Mouse (Mus musculus) v-Abl transformed pro-B cells (cell line): ENCODE results near the gene Shisa8.

Experiments
- in situ Hi-C, 2 experiments: fragments of 400-800 bp; cut with MboI; formaldehyde crosslinking; loops; one replicate each; pipeline ENCODE4 v1.15.1; 2025; ENCODE audit not compliant: unreplicated experiment in 2 of 2

The Shisa8 gene

GRCm38 (mm10) chr15:82184656-82185055 lies 28.0 kb downstream of the Shisa8 start:
- in situ Hi-C loops = loop anchor here (5.0 kb wide), 2 partner anchors 38 to 43 kb away; partner anchors contain the start of gene Tnfrsf13c (in 1 of the 2)

GRCm38 (mm10) chr15:82184183-82184582 lies 28.4 kb downstream of the Shisa8 start:
- in situ Hi-C loops = no loop called here

DNA sequence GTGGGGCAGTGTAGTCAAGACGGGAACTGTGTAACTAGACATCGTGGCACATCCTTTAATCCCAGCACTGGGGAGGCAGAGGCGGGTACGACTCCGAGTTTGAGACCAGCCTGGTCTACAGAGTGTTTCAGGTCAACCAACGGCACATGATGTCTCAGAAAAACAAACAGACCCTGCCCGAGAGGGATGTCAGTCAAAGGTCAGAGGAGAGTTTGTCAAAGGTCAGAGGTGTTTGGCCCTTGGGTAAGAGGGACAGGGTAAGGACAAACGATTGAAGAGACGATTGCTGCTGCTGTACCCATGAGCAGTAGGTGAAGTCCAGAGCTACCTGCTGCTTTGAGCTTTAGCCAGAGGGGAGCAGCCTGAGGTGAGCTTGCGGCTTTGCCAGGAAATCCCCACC lies 29.0 kb downstream of the Shisa8 start:
- in situ Hi-C loops = no loop called here

- in situ Hi-C loops = no loop called here
These were observed 30.3 kb downstream of the Shisa8 start for GRCm38 (mm10) chr15:82182311-82182710.

DNA sequence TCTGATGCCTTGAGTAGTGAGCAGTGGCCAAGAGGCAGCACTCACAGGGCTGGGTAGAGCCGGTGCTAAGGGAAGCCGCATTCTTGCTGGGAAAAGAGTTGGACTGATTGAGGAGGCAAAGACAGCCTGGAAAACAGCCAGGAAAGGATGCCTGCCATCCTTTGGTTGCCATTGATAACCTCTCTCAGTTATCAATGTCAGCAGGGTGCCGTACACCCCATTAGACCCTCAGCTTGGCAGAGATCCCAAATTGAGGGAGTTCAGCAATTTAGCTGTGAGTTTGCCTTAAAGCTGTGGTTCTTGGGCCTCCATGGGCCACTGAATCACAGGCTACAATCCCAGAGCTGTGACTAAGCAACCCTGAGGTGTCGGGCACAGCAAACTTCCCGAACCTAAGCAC lies 31.5 kb downstream of the Shisa8 start:
- in situ Hi-C loops = no loop called here

DNA sequence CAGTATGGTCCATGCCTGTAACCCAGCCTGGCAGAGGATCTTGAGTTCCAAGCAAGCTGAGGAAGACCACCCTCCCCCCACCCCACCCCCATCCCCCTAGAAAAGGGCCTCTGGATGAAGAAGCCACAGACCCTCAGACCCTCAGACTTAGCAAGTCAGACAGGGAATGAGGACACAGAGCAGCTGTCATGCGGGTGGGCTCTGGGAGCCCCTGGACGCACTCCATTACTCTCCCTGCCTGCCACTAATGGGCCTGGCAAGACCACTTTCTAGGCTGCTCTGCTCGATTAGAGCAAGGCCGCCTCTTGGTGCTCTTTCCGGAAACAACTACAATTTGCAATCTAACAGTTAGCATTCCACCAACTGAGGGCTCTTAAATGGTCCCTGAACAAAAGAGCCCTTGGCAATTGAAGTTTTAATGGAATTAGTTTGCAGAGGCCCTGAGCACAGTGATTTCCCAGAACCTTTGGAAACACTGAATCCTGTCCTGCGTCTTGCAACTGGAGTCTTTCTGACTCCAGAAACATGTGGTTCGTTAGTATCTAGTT lies 34.8 kb downstream of the Shisa8 start:
- in situ Hi-C loops = no loop called here

DNA sequence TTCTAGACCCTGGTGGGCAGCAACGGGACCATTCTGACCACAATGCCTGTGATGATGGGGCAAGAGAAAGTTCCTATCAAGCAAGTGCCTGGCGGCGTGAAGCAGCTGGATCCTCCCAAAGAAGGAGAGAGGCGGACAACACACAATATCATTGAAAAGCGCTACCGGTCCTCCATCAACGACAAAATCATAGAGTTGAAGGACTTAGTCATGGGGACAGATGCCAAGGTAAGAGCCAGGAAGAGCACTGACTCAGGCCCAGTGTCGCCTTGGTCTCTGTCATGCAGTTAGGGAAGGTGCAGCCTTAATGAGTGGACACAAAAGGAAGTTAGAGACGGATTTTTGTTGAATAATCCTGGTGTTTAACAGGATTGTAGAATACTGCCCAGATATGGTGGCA lies 37.5 kb downstream of the Shisa8 start:
- in situ Hi-C loops = no loop called here

DNA sequence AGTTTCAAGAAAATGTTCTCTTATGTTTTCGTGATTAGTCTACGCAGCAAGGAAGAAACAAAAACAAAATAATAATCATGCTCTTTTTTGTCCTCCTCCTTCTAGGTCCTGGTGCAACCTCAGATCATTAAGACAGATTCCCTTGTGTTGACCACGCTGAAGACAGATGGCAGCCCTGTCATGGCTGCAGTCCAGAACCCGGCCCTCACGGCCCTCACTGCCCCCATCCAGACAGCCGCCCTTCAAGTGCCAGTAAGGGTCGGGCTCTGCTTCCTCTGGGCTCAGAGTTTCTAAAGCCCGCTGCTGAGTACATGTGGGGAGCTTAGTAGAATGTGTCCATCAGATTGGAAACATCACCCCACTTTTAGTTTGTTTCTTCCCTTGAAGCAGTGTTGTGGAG lies 40.0 kb downstream of the Shisa8 start:
- in situ Hi-C loops = loop anchor here in 1 of 2 experiments (5.0 kb wide), 1 partner anchor 40 kb away; no protein-coding TSS in a partner anchor

GRCm38 (mm10) chr15:82170437-82171377 lies 41.9 kb downstream of the Shisa8 start:
- in situ Hi-C loops = loop anchor here in 1 of 2 experiments (5.0 kb wide), 1 partner anchor 38 kb away; no protein-coding TSS in a partner anchor

GRCm38 (mm10) chr15:82169671-82170070 lies 42.9 kb downstream of the Shisa8 start:
- in situ Hi-C loops = loop anchor here in 1 of 2 experiments (5.0 kb wide), 1 partner anchor 37 kb away; no protein-coding TSS in a partner anchor

DNA sequence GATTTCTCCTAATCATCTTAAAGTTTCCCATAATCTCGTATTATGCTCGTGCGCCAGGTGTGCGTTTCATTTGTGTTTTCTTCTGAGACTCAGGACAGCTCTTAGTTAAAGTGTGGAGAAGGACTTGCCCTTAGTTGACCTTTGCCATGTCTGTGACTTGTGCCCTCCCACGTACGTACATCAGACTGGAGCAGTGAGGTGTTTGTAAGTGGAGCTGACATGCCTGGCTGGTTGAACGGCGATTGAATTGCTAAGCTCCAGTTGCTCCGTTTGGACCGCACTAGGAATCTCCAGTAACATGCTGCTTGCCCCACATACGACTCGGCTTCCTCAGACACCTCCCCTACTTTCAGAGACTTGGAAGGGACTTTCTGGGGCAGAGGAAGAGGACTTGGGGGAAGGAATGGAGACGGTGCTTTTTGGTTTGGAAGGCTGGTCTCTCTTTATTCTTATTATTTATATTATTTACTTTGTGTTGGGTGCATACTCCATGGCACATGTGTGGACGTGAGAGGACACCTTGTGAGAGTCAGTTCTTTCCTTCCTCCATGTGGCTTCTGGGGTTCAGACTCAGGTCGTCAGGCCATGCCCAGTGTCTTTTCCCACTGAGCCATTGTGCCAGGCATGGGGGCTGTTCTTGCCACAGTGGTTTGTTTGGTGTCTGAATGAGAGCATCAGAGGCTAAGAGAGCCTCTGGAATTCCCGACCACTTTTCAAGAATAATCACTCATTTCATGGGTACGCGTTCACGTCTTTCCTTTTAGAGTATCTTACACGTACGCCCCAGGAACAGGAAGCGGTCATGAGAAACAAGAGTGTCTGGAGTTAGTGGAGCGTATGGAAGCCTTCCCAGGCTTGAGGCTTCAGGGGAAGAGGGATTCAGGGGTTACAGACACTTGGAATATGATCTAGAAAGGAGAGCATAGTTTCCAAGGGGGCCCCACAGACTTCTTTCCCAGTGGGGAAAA lies 45.1 kb downstream of the Shisa8 start:
- in situ Hi-C loops = no loop called here

- in situ Hi-C loops = no loop called here
These were observed 46.1 kb downstream of the Shisa8 start for GRCm38 (mm10) chr15:82166240-82167100.

- in situ Hi-C loops = no loop called here
These were observed 47.0 kb downstream of the Shisa8 start for GRCm38 (mm10) chr15:82165332-82166239.

GRCm38 (mm10) chr15:82164496-82164895 lies 48.1 kb downstream of the Shisa8 start:
- in situ Hi-C loops = no loop called here

- in situ Hi-C loops = no loop called here
These were observed 48.6 kb downstream of the Shisa8 start for GRCm38 (mm10) chr15:82164061-82164399.

DNA sequence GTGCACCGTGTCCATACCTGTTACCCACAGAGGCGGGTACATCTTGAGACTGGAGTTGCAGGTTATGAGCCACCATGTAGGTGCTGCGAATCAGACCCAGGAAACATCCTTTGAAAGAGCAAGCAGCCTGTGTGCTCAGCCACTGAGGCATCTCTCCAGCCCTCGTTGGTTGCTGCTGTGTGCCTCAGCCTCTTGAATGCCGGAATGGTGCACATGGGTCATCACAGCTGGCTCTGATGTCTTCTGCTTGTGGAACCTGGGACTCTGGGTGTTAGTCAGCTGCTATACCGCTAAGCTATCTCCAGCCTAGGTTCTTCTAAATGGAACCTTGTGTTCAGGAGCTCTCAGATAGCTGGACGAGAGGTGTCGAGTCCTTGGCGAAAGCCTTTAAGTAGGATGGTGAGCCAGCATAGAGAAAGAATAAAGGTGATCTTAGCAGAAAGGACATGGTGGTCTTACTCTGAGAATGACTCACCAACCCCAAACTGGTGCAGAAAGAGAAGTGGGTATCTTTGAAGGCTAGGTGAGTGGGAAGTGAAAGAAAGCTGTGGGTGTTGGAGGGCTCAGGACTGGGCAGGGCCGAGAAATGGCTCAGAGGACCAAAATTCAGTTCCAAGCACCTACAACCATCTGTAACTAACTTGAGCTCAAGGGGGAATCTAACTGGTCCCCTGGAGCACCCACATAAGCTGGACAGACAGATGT lies 49.1 kb downstream of the Shisa8 start:
- in situ Hi-C loops = no loop called here

DNA sequence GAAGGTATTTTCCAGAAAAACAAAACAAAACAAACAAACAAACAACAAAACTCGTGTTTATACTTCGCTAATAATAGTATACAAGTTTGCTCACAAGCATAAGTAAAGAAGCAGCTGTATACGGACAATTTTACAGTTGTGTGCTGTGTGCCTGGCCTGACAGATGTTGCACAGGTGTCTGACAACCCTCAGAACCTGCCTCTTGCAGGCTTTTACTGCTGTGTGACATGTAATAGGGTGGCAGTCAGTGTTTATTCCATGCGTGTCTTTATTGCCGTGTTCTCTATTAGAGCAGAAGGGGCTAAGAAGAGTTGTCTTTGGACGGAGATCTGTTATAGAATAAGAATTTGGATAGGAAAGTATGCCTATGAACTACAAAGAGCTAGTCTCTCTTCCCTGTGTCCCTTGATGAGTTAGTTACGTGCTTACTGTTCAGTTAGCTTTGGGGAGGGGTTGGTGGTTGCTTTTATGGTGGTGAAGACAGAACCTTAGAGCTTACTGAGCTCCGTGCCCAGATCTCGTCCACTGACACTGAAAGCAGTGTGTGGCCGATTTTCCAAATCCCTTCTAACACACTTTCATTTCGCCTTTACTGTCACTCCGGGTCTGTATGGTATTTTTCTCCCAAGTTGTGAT lies 50.5 kb downstream of the Shisa8 start:
- in situ Hi-C loops = no loop called here
